Mouse (Mus musculus): ENCODE measurements around the gene Dpm1. TPM values are rescaled to one million over a fixed set of nuclear protein-coding genes. Genes with fewer than 3 reads are reported as not detected.

Dpm1 gene
- polyA plus RNA-seq, 1 experiment from 2014 or later, result 98.3 TPM

DNA sequence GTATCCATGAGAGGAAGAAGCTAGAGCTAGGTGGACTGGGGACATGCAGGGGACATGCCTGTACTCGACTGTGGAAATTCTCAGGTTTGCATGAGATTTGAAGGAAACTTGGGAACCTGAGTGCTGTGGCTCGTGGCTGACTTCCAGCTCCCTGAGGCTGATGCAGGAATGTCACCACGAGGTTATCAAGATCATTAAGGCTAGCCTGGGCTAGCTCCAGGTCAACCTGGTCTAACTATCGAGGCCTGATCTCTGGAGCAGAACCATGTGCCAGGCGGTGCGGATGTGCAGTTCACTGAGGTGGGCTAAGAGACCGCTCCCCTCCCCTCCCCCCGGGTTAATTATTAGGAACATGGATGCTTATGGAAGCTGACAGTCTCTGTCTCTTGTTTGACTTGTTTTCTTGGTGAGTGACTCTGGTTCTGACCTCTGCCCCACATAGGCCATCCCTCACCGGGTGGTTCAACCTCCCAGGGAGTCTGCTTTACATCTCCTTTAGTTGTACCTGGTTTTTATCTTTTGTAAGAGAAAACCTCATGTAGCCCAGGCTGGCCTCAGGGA is 69.9 kb downstream of the Dpm1 start:
- H3K27ac ChIP-seq (ENCODE audit: low read length), result no peak overlapping the region
- no peaks in the 10 kb centered on the region for H3K36me3 ChIP-seq (ENCODE audit: control insufficient read depth, insufficient read depth, low read length)
- ATAC-seq (ENCODE audit: low read depth), result no peak
- H3K9me3 ChIP-seq (ENCODE audit: control insufficient read depth, low read length), result no peaks in the 10 kb centered on the region
- no peak overlapping the region for H3K4me3 ChIP-seq (ENCODE audit: low read length)
- peaks cover 27% of the 10 kb centered on the region for H3K4me1 ChIP-seq (replicated peaks; ENCODE audit: control insufficient read depth, insufficient read depth, low read length)
- H3K27me3 ChIP-seq (ENCODE audit: control insufficient read depth, insufficient read depth, low read depth, low read length), result no peaks in the 10 kb centered on the region
- H3K4me2 ChIP-seq (ENCODE audit: low read depth, low read length), result no peak overlapping the region
- no peak overlapping the region for H3K9ac ChIP-seq (ENCODE audit: low read length)
- WGBS, result 73% methylated on average over 9 of the region's 9 CpGs

Small RNA genes lying within 50 kb of the gene (microRNA-seq; reads per million reads assigned to microRNA genes)
- not detected for gene Gm24561

Other genes with a start within 250 kb of the Dpm1 start
- 2.0 and 2.5 TPM in 2 replicates for gene Ripor3, start 220.0 kb downstream of the Dpm1 start, polyA plus RNA-seq (2015; fragmentation: Nextera tagmentation; extraction: Ambion mirVana)
- gene Pard6b, start 149.6 kb downstream of the Dpm1 start, polyA plus RNA-seq (2015; fragmentation: Nextera tagmentation; extraction: Ambion mirVana), result 11.4 and 12.6 TPM in 2 replicates
- 1.3 and 1.8 TPM in 2 replicates for gene Adnp, start 23.5 kb downstream of the Dpm1 start, polyA plus RNA-seq (2015; fragmentation: Nextera tagmentation; extraction: Ambion mirVana)
- gene Gm20716, start 227 bp downstream of the Dpm1 start, polyA plus RNA-seq (2015; fragmentation: Nextera tagmentation; extraction: Ambion mirVana), result 14.7 and 15.3 TPM in 2 replicates
- 4.5 and 4.6 TPM in 2 replicates for gene Mocs3, start within 50 bp of the Dpm1 start, polyA plus RNA-seq (2015; fragmentation: Nextera tagmentation; extraction: Ambion mirVana)
- gene Kcng1, start 51.1 kb upstream of the Dpm1 start, polyA plus RNA-seq (2015; fragmentation: Nextera tagmentation; extraction: Ambion mirVana), result 0.19 and 0.20 TPM in 2 replicates

Measured in lung, embryonic 16.5 days (tissue).